In genomic region chr14:54601601-54602000, GRCm38 (mm10) we compare ENCODE assay signal across 30 mouse cellular contexts. TPM values are rescaled to one million over a fixed set of nuclear protein-coding genes. Genes with fewer than 3 reads are reported as not detected.
A peak's percentile ranks its signal among the peaks of the same experiment; 100 is the strongest.
DNase-seq lines count a peak whose midpoint lies in the region; ATAC-seq and TF ChIP-seq lines count a peak whose summit lies in the region.
"Had no signal": no experiment of that assay in that cellular context is flagged by ENCODE, and none has a peak within 500 bp of the region (broad histone marks: within the 10 kb centered on the region; RNA-seq: fewer than 3 reads in every experiment).

No protein-coding gene starts in this region.

- ATAC-seq in liver, embryonic 13.5 days (ENCODE audit: low read depth), result no peak
- ATAC-seq in liver, embryonic 11.5 days (replicated peaks; ENCODE audit: low FRiP score), result no peak
- ATAC-seq: CD4-positive, CD25-positive, alpha-beta regulatory T cell, adult 4 months; forebrain, embryonic 14.5 days; forebrain, embryonic 16.5 days had no signal

- no peak for DNase-seq in liver, embryonic 13.5 days
- DNase-seq in liver, embryonic 11.5 days (ENCODE audit: low spot score), result no peak
- DNase-seq in 416B (ENCODE audit: low read depth) (peak; percentile 30), MEL (ENCODE audit: low read depth, low spot score) (peak; percentile 44)
- DNase-seq in kidney, postnatal 4 days, result no peak
- DNase-seq: adrenal gland, adult 2 months; adrenal gland, postnatal 10 days; adrenal gland, postnatal 25 days; B cell, adult 2 months; cerebellum, adult 11 months; cerebellum, adult 18-20 months; cerebellum, adult 8-10 months; cerebellum, adult 9-11 months; cerebellum, postnatal 14 days; cerebellum, postnatal 36 days; embryo, embryonic 11 days had no signal

- no peak overlapping the region for H3K4me2 ChIP-seq in liver, embryonic 13.5 days
- no peak overlapping the region for H3K4me2 ChIP-seq in liver, embryonic 11.5 days
- H3K4me2 ChIP-seq: embryonic facial prominence, embryonic 13.5 days; embryonic facial prominence, embryonic 15.5 days; forebrain, embryonic 12.5 days had no signal

- 0 out of 2 replicates have a peak overlapping the region, but pooled peaks have one; percentile 96 for H3K27ac ChIP-seq in liver, embryonic 13.5 days
- no peak overlapping the region for H3K27ac ChIP-seq in liver, embryonic 11.5 days (ENCODE audit: low read depth, low read length)
- peak overlapping the region; percentile 90; the same call in 1 of the 2 replicates for H3K27ac ChIP-seq in MEL (ENCODE audit: control insufficient read depth, low read depth, low read length)
- H3K27ac ChIP-seq: embryonic facial prominence, embryonic 13.5 days; embryonic facial prominence, embryonic 15.5 days; forebrain, embryonic 10.5 days had no signal

- peaks cover 3% of the 10 kb centered on the region; the same call in 1 of the 2 replicates for H3K79me2 ChIP-seq in MEL (ENCODE audit: control insufficient read depth, insufficient read depth, low read length, poor library complexity)

- TF ChIP-seq EP300 in MEL (IDR thresholded peaks at IDR 0.05; ENCODE audit: low read depth in 1 of 2, low read length in 2 of 2), result no peak

- no peak for TF ChIP-seq POLR2A in MEL (IDR thresholded peaks at IDR 0.05; ENCODE audit: control insufficient read depth in 1 of 2, insufficient read depth in 1 of 2, low read depth in 1 of 2, low read length in 2 of 2, poor library complexity in 1 of 2)

- no peak for TF ChIP-seq RAD21 in MEL (IDR thresholded peaks at IDR 0.05; ENCODE audit: low read depth, low read length)

- no peaks in the 10 kb centered on the region for H3K36me3 ChIP-seq in liver, embryonic 13.5 days
- no peaks in the 10 kb centered on the region; the same call in 1 of the 2 replicates for H3K36me3 ChIP-seq in liver, embryonic 11.5 days (ENCODE audit: control insufficient read depth, insufficient read depth, low read length)
- H3K36me3 ChIP-seq in MEL (ENCODE audit: control insufficient read depth in 1 of 2, insufficient read depth in 2 of 2, low read length in 2 of 2), result peaks cover 0 to 27% of the 10 kb centered on the region in 2 experiments; a peak in 2 of 4 replicates

- no peaks in the 10 kb centered on the region for H3K27me3 ChIP-seq in liver, embryonic 13.5 days
- no peaks in the 10 kb centered on the region for H3K27me3 ChIP-seq in liver, embryonic 11.5 days (replicated peaks; ENCODE audit: control insufficient read depth, insufficient read depth, low read length)
- no peaks in the 10 kb centered on the region for H3K27me3 ChIP-seq in MEL (ENCODE audit: control insufficient read depth in 1 of 2, insufficient read depth in 2 of 2, low read length in 2 of 2)
- H3K27me3 ChIP-seq: CH12.LX; embryonic facial prominence, embryonic 13.5 days; embryonic facial prominence, embryonic 15.5 days; forebrain, embryonic 12.5 days had no signal

- peaks cover 45% of the 10 kb centered on the region for H3K4me1 ChIP-seq in liver, embryonic 13.5 days (replicated peaks)
- peaks cover 17% of the 10 kb centered on the region for H3K4me1 ChIP-seq in liver, embryonic 11.5 days (replicated peaks; ENCODE audit: control insufficient read depth, insufficient read depth, low read length)
- H3K4me1 ChIP-seq in MEL (ENCODE audit: control insufficient read depth in 1 of 2, insufficient read depth in 2 of 2, low read length in 2 of 2), result peaks cover 7 to 25% of the 10 kb centered on the region in 2 experiments

- H3K4me3 ChIP-seq in liver, embryonic 13.5 days (replicated peaks), result no peak overlapping the region
- H3K4me3 ChIP-seq in liver, embryonic 11.5 days (ENCODE audit: low read depth, low read length), result no peak overlapping the region
- no peak overlapping the region for H3K4me3 ChIP-seq in MEL (ENCODE audit: control insufficient read depth in 1 of 2, insufficient read depth in 1 of 2, low read depth in 2 of 2, low read length in 2 of 2)
- H3K4me3 ChIP-seq: embryonic facial prominence, embryonic 13.5 days; embryonic facial prominence, embryonic 15.5 days; forebrain, embryonic 10.5 days; forebrain, embryonic 12.5 days had no signal

- WGBS in liver, embryonic 13.5 days (ENCODE audit: insufficient replicate concordance), result 49% methylated on average over 2 of the region's 2 CpGs
- WGBS in liver, embryonic 11.5 days, result 84% methylated on average over 2 of the region's 2 CpGs

- H3K9me3 ChIP-seq in liver, embryonic 13.5 days (replicated peaks), result no peaks in the 10 kb centered on the region
- H3K9me3 ChIP-seq in liver, embryonic 11.5 days (ENCODE audit: control insufficient read depth, low read length), result no peaks in the 10 kb centered on the region
- no peaks in the 10 kb centered on the region for H3K9me3 ChIP-seq in MEL (replicated peaks; ENCODE audit: insufficient read depth, low read length)
- H3K9me3 ChIP-seq: embryonic facial prominence, embryonic 13.5 days; embryonic facial prominence, embryonic 15.5 days; forebrain, embryonic 10.5 days; forebrain, embryonic 12.5 days; G1E had no signal

- no peak for TF ChIP-seq CTCF in MEL (IDR thresholded peaks at IDR 0.05 in 2 of 3, conservative IDR thresholded peaks at IDR 0.05 in 1 of 3; ENCODE audit: control insufficient read depth in 1 of 3, insufficient read depth in 1 of 3, low read depth in 2 of 3, low read length in 3 of 3, poor library complexity in 1 of 3, severe bottlenecking in 1 of 3)

- no peak overlapping the region for H3K9ac ChIP-seq in liver, embryonic 13.5 days
- H3K9ac ChIP-seq in liver, embryonic 11.5 days (ENCODE audit: low read depth, low read length), result no peak overlapping the region
- no peak overlapping the region; the same call in none of the 2 replicates for H3K9ac ChIP-seq in MEL (ENCODE audit: control insufficient read depth, low read depth, low read length, poor library complexity, severe bottlenecking)
- H3K9ac ChIP-seq: embryonic facial prominence, embryonic 13.5 days; embryonic facial prominence, embryonic 15.5 days; forebrain, embryonic 12.5 days had no signal

TF ChIP-seq in MEL, 35 proteins besides CTCF, POLR2A, EP300 and RAD21:
- TF ChIP-seq ZNF384 (IDR thresholded peaks at IDR 0.05; ENCODE audit: low read depth, low read length) (peak; percentile 93), CHD1 (IDR thresholded peaks at IDR 0.05; ENCODE audit: low read depth, low read length) (0 out of 2 replicates have a peak, but pooled peaks have one; percentile 43), E2F4 (IDR thresholded peaks at IDR 0.05; ENCODE audit: borderline replicate concordance, low read depth, low read length) (no peak), TAL1 (IDR thresholded peaks at IDR 0.05; ENCODE audit: low read length) (no peak)
TF ChIP-seq in MEL: peak in this region for 2.

RNA-seq across cellular contexts. Expression of gene 4931414P19Rik, which starts 4.2 kb away (rescaled TPM):
- 2.7 and 3.0 TPM in 2 replicates for polyA plus RNA-seq in liver, embryonic 13.5 days (2015; fragmentation: Nextera tagmentation; extraction: Ambion mirVana)
- 5.6 and 5.8 TPM in 2 replicates for polyA plus RNA-seq in liver, embryonic 11.5 days (2014; fragmentation: Nextera tagmentation; extraction: Ambion mirVana)
- 1.9 and 2.1 TPM in 2 replicates for total RNA-seq in MEL (2012; rRNA removed)
- 1 to 10 TPM in 1 of 2 experiments, not detected in 1; 4.8 TPM for polyA plus RNA-seq in MEL (2012; ENCODE audit: insufficient read depth in 1 of 2, insufficient read length in 2 of 2, low read depth in 1 of 2, low replicate concordance in 2 of 2, missing spikeins in 1 of 2)

RNA-seq across cellular contexts. Expression of gene Psmb5, which starts 16.2 kb away (rescaled TPM):
- 262 and 266 TPM in 2 replicates for polyA plus RNA-seq in liver, embryonic 13.5 days (2015; fragmentation: Nextera tagmentation; extraction: Ambion mirVana)
- 411 and 417 TPM in 2 replicates for polyA plus RNA-seq in liver, embryonic 11.5 days (2014; fragmentation: Nextera tagmentation; extraction: Ambion mirVana)
- total RNA-seq in MEL (2012; rRNA removed), result 305 and 327 TPM in 2 replicates
- 100 to 1,000 TPM; 318 to 546 TPM for polyA plus RNA-seq in MEL (2012; ENCODE audit: insufficient read depth in 1 of 2, insufficient read length in 2 of 2, low read depth in 1 of 2, low replicate concordance in 2 of 2, missing spikeins in 1 of 2)

RNA-seq across cellular contexts. Expression of gene Psmb11, which starts 19.6 kb away (rescaled TPM):
- not detected in 2 replicates for polyA plus RNA-seq in liver, embryonic 13.5 days (2015; fragmentation: Nextera tagmentation; extraction: Ambion mirVana)
- not detected in 2 replicates for polyA plus RNA-seq in liver, embryonic 11.5 days (2014; fragmentation: Nextera tagmentation; extraction: Ambion mirVana)
- not detected in 2 replicates for total RNA-seq in MEL (2012; rRNA removed)
- under 1 TPM in 1 of 2 experiments, not detected in 1; 0.06 TPM for polyA plus RNA-seq in MEL (2012; ENCODE audit: insufficient read depth in 1 of 2, insufficient read length in 2 of 2, low read depth in 1 of 2, low replicate concordance in 2 of 2, missing spikeins in 1 of 2)
- total RNA-seq: adrenal gland, adult 2 months; adrenal gland, postnatal 10 days; adrenal gland, postnatal 25 days; adrenal gland, postnatal 4 days; CH12.LX; common myeloid progenitor, adult 5-6 weeks had no signal
- polyA plus RNA-seq: adrenal gland, adult 2 months; CD4-positive, CD25-positive, alpha-beta regulatory T cell, adult 4 months; embryonic facial prominence, embryonic 11.5 days; embryonic facial prominence, embryonic 13.5 days; embryonic facial prominence, embryonic 15.5 days; erythroblast, embryonic 14.5 days; forebrain, embryonic 14.5 days; forebrain, embryonic 16.5 days; G1E had no signal

RNA-seq across cellular contexts. Expression of gene Ajuba, which starts 24.2 kb away (rescaled TPM):
- polyA plus RNA-seq in liver, embryonic 13.5 days (2015; fragmentation: Nextera tagmentation; extraction: Ambion mirVana), result 3.9 and 4.4 TPM in 2 replicates
- polyA plus RNA-seq in liver, embryonic 11.5 days (2014; fragmentation: Nextera tagmentation; extraction: Ambion mirVana), result 15.0 and 17.8 TPM in 2 replicates
- 0.07 and 0.08 TPM in 2 replicates for total RNA-seq in MEL (2012; rRNA removed)
- under 1 TPM in 1 of 2 experiments, not detected in 1; 0.08 TPM for polyA plus RNA-seq in MEL (2012; ENCODE audit: insufficient read depth in 1 of 2, insufficient read length in 2 of 2, low read depth in 1 of 2, low replicate concordance in 2 of 2, missing spikeins in 1 of 2)
- total RNA-seq: G1E had no signal
- polyA plus RNA-seq: CD4-positive, CD25-positive, alpha-beta regulatory T cell, adult 4 months; erythroblast, embryonic 14.5 days; G1E had no signal

RNA-seq across cellular contexts. Expression of gene Gm17606, which starts 39.2 kb away (rescaled TPM):
- polyA plus RNA-seq in liver, embryonic 13.5 days (2015; fragmentation: Nextera tagmentation; extraction: Ambion mirVana), result not detected in 2 replicates
- polyA plus RNA-seq in liver, embryonic 11.5 days (2014; fragmentation: Nextera tagmentation; extraction: Ambion mirVana), result not detected in 2 replicates
- total RNA-seq in MEL (2012; rRNA removed), result not detected in 2 replicates
- under 1 TPM in 1 of 2 experiments, not detected in 1; 0.99 TPM for polyA plus RNA-seq in MEL (2012; ENCODE audit: insufficient read depth in 1 of 2, insufficient read length in 2 of 2, low read depth in 1 of 2, low replicate concordance in 2 of 2, missing spikeins in 1 of 2)
- total RNA-seq: adrenal gland, adult 2 months; adrenal gland, postnatal 10 days; adrenal gland, postnatal 25 days; adrenal gland, postnatal 4 days; CH12.LX; common myeloid progenitor, adult 5-6 weeks; G1E had no signal
- polyA plus RNA-seq: adrenal gland, adult 2 months; brain, embryonic 14.5 days; CD4-positive, CD25-positive, alpha-beta regulatory T cell, adult 4 months; embryonic facial prominence, embryonic 11.5 days; embryonic facial prominence, embryonic 13.5 days; embryonic facial prominence, embryonic 15.5 days; erythroblast, embryonic 14.5 days; forebrain, embryonic 10.5 days; forebrain, embryonic 12.5 days; forebrain, embryonic 14.5 days; G1E had no signal

Comparison
In these comparisons a context has a peak if more than half of its experiments do, and no peak if none do; other contexts are left out.
1. DNase-seq: peak in 416B (single experiment) and MEL (single experiment); none in liver, embryonic 13.5 days (single experiment), liver, embryonic 11.5 days (single experiment) and kidney, postnatal 4 days (0 of 2).